In the genomic region with DNA sequence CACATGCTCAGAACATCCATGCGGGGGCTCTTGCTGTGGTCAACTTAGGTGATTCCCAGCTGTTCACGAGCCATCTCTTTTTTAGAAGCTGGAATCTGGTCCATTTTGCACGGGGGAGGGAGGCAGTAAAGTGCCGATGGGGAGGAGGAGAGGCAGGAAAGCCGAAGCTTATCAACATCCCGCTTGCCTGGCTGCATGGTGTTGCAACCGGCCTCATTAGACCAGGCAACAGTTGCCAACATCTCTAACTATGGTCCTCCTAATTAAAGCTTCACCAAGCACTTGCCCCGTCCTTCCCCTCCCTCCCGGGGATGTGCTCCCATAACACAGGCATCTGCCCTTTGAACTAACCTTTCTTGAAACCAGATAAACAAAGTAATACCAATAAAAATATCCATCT, we compare ENCODE assay signal across 28 mouse cellular contexts. TPM values are rescaled to one million over a fixed set of nuclear protein-coding genes. Genes with fewer than 3 reads are reported as not detected.
DNase-seq lines count a peak whose midpoint lies in the region; ATAC-seq and TF ChIP-seq lines count a peak whose summit lies in the region.
"Had no signal": no experiment of that assay in that cellular context is flagged by ENCODE, and none has a peak within 500 bp of the region (broad histone marks: within the 10 kb centered on the region; RNA-seq: fewer than 3 reads in every experiment).

No protein-coding gene starts in this region.

- H3K36me3 ChIP-seq in heart, adult 2 months (ENCODE audit: control insufficient read depth, insufficient read depth, low read length), result no peaks in the 10 kb centered on the region
- no peaks in the 10 kb centered on the region for H3K36me3 ChIP-seq in liver, adult 2 months (ENCODE audit: control insufficient read depth, insufficient read depth, low read length)
- no peaks in the 10 kb centered on the region for H3K36me3 ChIP-seq in liver, embryonic 12.5 days
- H3K36me3 ChIP-seq: embryonic facial prominence, embryonic 13.5 days; forebrain, embryonic 10.5 days; forebrain, embryonic 15.5 days; heart, embryonic 15.5 days; kidney, embryonic 15.5 days; limb, embryonic 12.5 days; liver, embryonic 13.5 days; midbrain, embryonic 13.5 days had no signal

- no peaks in the 10 kb centered on the region for H3K4me1 ChIP-seq in heart, adult 2 months (ENCODE audit: control insufficient read depth, insufficient read depth, low read length)
- H3K4me1 ChIP-seq in liver, adult 2 months (ENCODE audit: control insufficient read depth, insufficient read depth, low read length), result no peaks in the 10 kb centered on the region
- H3K4me1 ChIP-seq in liver, embryonic 12.5 days, result no peaks in the 10 kb centered on the region
- H3K4me1 ChIP-seq: forebrain, embryonic 10.5 days; forebrain, embryonic 15.5 days; heart, embryonic 15.5 days; kidney, embryonic 15.5 days; liver, embryonic 13.5 days; midbrain, embryonic 13.5 days had no signal

- WGBS in heart, adult 2 months, result 19% methylated on average over 9 of the region's 9 CpGs
- 56% methylated on average over 9 of the region's 9 CpGs for WGBS in liver, adult 2 months
- WGBS in liver, embryonic 12.5 days (ENCODE audit: insufficient replicate concordance), result 53% methylated on average over 9 of the region's 9 CpGs

- H3K4me2 ChIP-seq in liver, embryonic 12.5 days, result no peak overlapping the region
- H3K4me2 ChIP-seq: embryonic facial prominence, embryonic 13.5 days; forebrain, embryonic 15.5 days; heart, embryonic 15.5 days; kidney, embryonic 15.5 days; limb, embryonic 12.5 days; liver, embryonic 13.5 days; midbrain, embryonic 13.5 days had no signal

- H3K27me3 ChIP-seq in heart, adult 2 months (ENCODE audit: control insufficient read depth, insufficient read depth, low read length), result no peaks in the 10 kb centered on the region
- no peaks in the 10 kb centered on the region for H3K27me3 ChIP-seq in liver, adult 2 months (ENCODE audit: control insufficient read depth, insufficient read depth, low read length)
- H3K27me3 ChIP-seq in liver, embryonic 12.5 days (replicated peaks), result 0 out of 2 replicates have a peak, but pooled peaks cover 11% of the 10 kb centered on the region
- H3K27me3 ChIP-seq: embryonic facial prominence, embryonic 13.5 days; forebrain, embryonic 15.5 days; kidney, embryonic 15.5 days; limb, embryonic 12.5 days; liver, embryonic 13.5 days; midbrain, embryonic 13.5 days had no signal

- no peak overlapping the region for H3K4me3 ChIP-seq in heart, adult 2 months
- H3K4me3 ChIP-seq in liver, adult 2 months (ENCODE audit: insufficient read depth, low read depth, low read length), result no peak overlapping the region
- H3K4me3 ChIP-seq in liver, embryonic 12.5 days, result no peak overlapping the region
- H3K4me3 ChIP-seq in gastrocnemius, adult 2 months, result no peak overlapping the region
- H3K4me3 ChIP-seq: embryonic facial prominence, embryonic 13.5 days; forebrain, embryonic 10.5 days; forebrain, embryonic 15.5 days; heart, embryonic 15.5 days; kidney, embryonic 15.5 days; layer of hippocampus, adult 2 months; left cerebral cortex, adult 2 months; limb, embryonic 12.5 days; liver, embryonic 13.5 days; midbrain, embryonic 13.5 days had no signal

- H3K9me3 ChIP-seq in liver, embryonic 12.5 days (replicated peaks), result no peaks in the 10 kb centered on the region
- H3K9me3 ChIP-seq: embryonic facial prominence, embryonic 13.5 days; forebrain, embryonic 10.5 days; forebrain, embryonic 15.5 days; heart, embryonic 15.5 days; kidney, embryonic 15.5 days; limb, embryonic 12.5 days; liver, embryonic 13.5 days; midbrain, embryonic 13.5 days had no signal

- H3K79me2 ChIP-seq in heart, adult 2 months (replicated peaks; ENCODE audit: control insufficient read depth, insufficient read depth, low read length), result no peaks in the 10 kb centered on the region
- H3K79me2 ChIP-seq in liver, adult 2 months (ENCODE audit: control insufficient read depth, insufficient read depth, low read length), result no peaks in the 10 kb centered on the region

- TF ChIP-seq CTCF in heart, adult 2 months (IDR thresholded peaks at IDR 0.05), result no peak
- no peak for TF ChIP-seq CTCF in liver, adult 2 months (IDR thresholded peaks at IDR 0.05; ENCODE audit: low read depth, low read length)
- no peak for TF ChIP-seq CTCF in gastrocnemius, adult 2 months (IDR thresholded peaks at IDR 0.05)

- H3K27ac ChIP-seq in heart, adult 2 months, result no peak overlapping the region
- H3K27ac ChIP-seq in liver, adult 2 months (replicated peaks; ENCODE audit: insufficient read depth, low read depth, low read length), result no peak overlapping the region
- no peak overlapping the region for H3K27ac ChIP-seq in liver, embryonic 12.5 days
- H3K27ac ChIP-seq in gastrocnemius, adult 2 months, result no peak overlapping the region
- H3K27ac ChIP-seq: embryonic facial prominence, embryonic 13.5 days; forebrain, embryonic 10.5 days; forebrain, embryonic 15.5 days; heart, embryonic 15.5 days; kidney, embryonic 15.5 days; layer of hippocampus, adult 2 months; left cerebral cortex, adult 2 months; limb, embryonic 12.5 days; liver, embryonic 13.5 days; macrophage; midbrain, embryonic 13.5 days had no signal

- intact Hi-C loops in heart, adult 2 months (cut with DNase I), result no loop called here
- intact Hi-C loops in heart, postnatal 25 days (cut with DNase I), result no loop called here
- intact Hi-C loops in heart, postnatal 36 days (cut with DNase I), result no loop called here
- intact Hi-C loops in gastrocnemius, adult 2 months (cut with DNase I), result no loop called here

- peak; percentile 21 to 40 for DNase-seq in heart, adult 2 months
- no peak for DNase-seq in heart, postnatal 25 days (ENCODE audit: low spot score)
- DNase-seq in liver, adult 2 months (ENCODE audit: extremely low read depth, low read depth, low spot score), result peak; percentile 36
- DNase-seq in heart, postnatal 36 days, result peak; percentile 5 to 15
- no peak for DNase-seq in gastrocnemius, adult 2 months
- DNase-seq in spleen, adult 18-20 months, result no peak
- DNase-seq: adrenal gland, postnatal 25 days; cerebellum, adult 18-20 months; cerebellum, postnatal 10 days; kidney, adult 18-20 months; kidney, postnatal 36 days; liver, embryonic 13.5 days; lung, adult 2 months; lung, postnatal 10 days; right cerebral cortex, postnatal 25 days; thymus, postnatal 14 days had no signal

- H3K9ac ChIP-seq in heart, adult 2 months (ENCODE audit: low read depth, low read length), result no peak overlapping the region
- no peak overlapping the region for H3K9ac ChIP-seq in liver, adult 2 months (ENCODE audit: low read depth, low read length)
- H3K9ac ChIP-seq in liver, embryonic 12.5 days, result no peak overlapping the region
- H3K9ac ChIP-seq: embryonic facial prominence, embryonic 13.5 days; forebrain, embryonic 15.5 days; heart, embryonic 15.5 days; kidney, embryonic 15.5 days; limb, embryonic 12.5 days; liver, embryonic 13.5 days; midbrain, embryonic 13.5 days had no signal

- TF ChIP-seq POLR2A in heart, adult 2 months (IDR thresholded peaks at IDR 0.05; ENCODE audit: insufficient read depth, low read depth, low read length), result no peak
- TF ChIP-seq POLR2A in liver, adult 2 months (IDR thresholded peaks at IDR 0.05; ENCODE audit: extremely low read depth, insufficient read depth, low read length), result no peak

- ATAC-seq in liver, embryonic 12.5 days, result no peak
- ATAC-seq: forebrain, embryonic 15.5 days; hindbrain, embryonic 16.5 days; midbrain, embryonic 13.5 days had no signal

- TF ChIP-seq EP300 in heart, adult 2 months (IDR thresholded peaks at IDR 0.05; ENCODE audit: insufficient read depth, low read depth, low read length), result 0 out of 2 replicates have a peak, but pooled peaks have one; percentile 40

RNA-seq across cellular contexts. Expression of gene Cox10, which starts 48.7 kb away (rescaled TPM):
- 10 to 100 TPM; 67.4 to 81.0 TPM for total RNA-seq in heart, adult 2 months (2021)
- 52.9 and 57.3 TPM in 2 replicates for polyA plus RNA-seq in heart, adult 2 months (2012; rRNA removed)
- total RNA-seq in heart, postnatal 25 days (2021), result 10 to 100 TPM; 71.3 to 75.1 TPM
- total RNA-seq in liver, adult 2 months (2014; rRNA removed), result 4.0 and 4.8 TPM in 2 replicates
- polyA plus RNA-seq in liver, adult 2 months (2012; rRNA removed), result 11.5 and 12.9 TPM in 2 replicates
- polyA plus RNA-seq in liver, embryonic 12.5 days (2016; fragmentation: Nextera tagmentation; extraction: Ambion mirVana), result 13.5 and 13.7 TPM in 2 replicates
- total RNA-seq in heart, postnatal 36 days (2021), result 10 to 100 TPM; 63.4 to 76.8 TPM
- 10 to 100 TPM; 37.3 to 51.9 TPM for total RNA-seq in gastrocnemius, adult 2 months (2021)

Comparison
In these comparisons a context has a peak if more than half of its experiments do, and no peak if none do; other contexts are left out.
1. DNase-seq: peak in heart, adult 2 months (2 of 2), liver, adult 2 months (single experiment) and heart, postnatal 36 days (2 of 2); none in heart, postnatal 25 days (single experiment), gastrocnemius, adult 2 months (single experiment) and spleen, adult 18-20 months (0 of 2).